Mouse (Mus musculus) liver, postnatal 0 days (tissue): Measurements from ENCODE around the gene Gbp5.

Experiments
- CTCF ChIP-seq: sonication (generic); IDR thresholded peaks from 2 replicates; pipeline ENCODE4 v1.5.1; 2016; ENCODE audit warnings: antibody characterized with exemption, low read depth
- EP300 ChIP-seq: IDR thresholded peaks from 2 replicates; pipeline ENCODE4 v1.6.1; 2016; ENCODE audit warnings: antibody characterized with exemption, low read depth, mild to moderate bottlenecking

GRCm38 (mm10) chr3:142554601-142555000, 60.8 kb downstream of the Gbp5 start:
- TF ChIP-seq CTCF (no peak), EP300 (no peak)
